Mouse (Mus musculus): ENCODE results near the gene Tst.

Tst gene

GRCm38 (mm10) chr15:78383450-78384219, 22.1 kb downstream of the Tst start:
- DNase-seq = no peak

GRCm38 (mm10) chr15:78382115-78382514, 23.6 kb downstream of the Tst start:
- DNase-seq = no peak

- no peak for DNase-seq
Measured at GRCm38 (mm10) chr15:78380741-78381140, 25.0 kb downstream of the Tst start.

- DNase-seq = no peak
Measured at GRCm38 (mm10) chr15:78380208-78380607, 25.5 kb downstream of the Tst start.

GRCm38 (mm10) chr15:78378556-78378955, 27.2 kb downstream of the Tst start:
- no peak for DNase-seq

GRCm38 (mm10) chr15:78377859-78378258, 27.8 kb downstream of the Tst start:
- no peak for DNase-seq

GRCm38 (mm10) chr15:78374204-78374603, 31.5 kb downstream of the Tst start:
- no peak for DNase-seq

- DNase-seq = no peak
Measured at GRCm38 (mm10) chr15:78372796-78373195, 32.9 kb downstream of the Tst start.

- no peak for DNase-seq
Measured at GRCm38 (mm10) chr15:78369641-78370040, 36.1 kb downstream of the Tst start.

GRCm38 (mm10) chr15:78368926-78369346, 36.8 kb downstream of the Tst start:
- DNase-seq = peak; percentile 55

- DNase-seq = no peak
Measured at GRCm38 (mm10) chr15:78367811-78368210, 37.9 kb downstream of the Tst start.

- DNase-seq = no peak
Measured at GRCm38 (mm10) chr15:78366875-78367274, 38.8 kb downstream of the Tst start.

- DNase-seq = no peak
Measured at GRCm38 (mm10) chr15:78365916-78366315, 39.8 kb downstream of the Tst start.

GRCm38 (mm10) chr15:78355548-78355947, 50.2 kb downstream of the Tst start:
- DNase-seq = no peak

GRCm38 (mm10) chr15:78354958-78355357, 50.7 kb downstream of the Tst start:
- DNase-seq = peak; percentile 61

GRCm38 (mm10) chr15:78351586-78352165, 54.0 kb downstream of the Tst start:
- no peak for DNase-seq
